Mouse (Mus musculus): ENCODE data around the gene Rbbp6. TPM values are rescaled to one million over a fixed set of nuclear protein-coding genes. Genes with fewer than 3 reads are reported as not detected.

Gene Rbbp6
- polyA plus RNA-seq, 1 experiment from 2014 or later: 40.0 TPM

GRCm38 (mm10) chr7:122969231-122970032 lies 3.9 kb downstream of the Rbbp6 start:
- peak overlapping the region; percentile 90 for H3K27ac ChIP-seq (ENCODE audit: low read depth, low read length)
- H3K4me2 ChIP-seq (replicated peaks; ENCODE audit: low read depth, low read length): peak overlapping the region; percentile 65
- under 1% methylated on average over 61 of the region's 62 CpGs for WGBS
- ATAC-seq (ENCODE audit: low FRiP score, low TSS enrichment): peak; percentile 98
- H3K36me3 ChIP-seq (ENCODE audit: control insufficient read depth, insufficient read depth, low read length): peaks cover 12% of the 10 kb centered on the region
- H3K27me3 ChIP-seq (ENCODE audit: control insufficient read depth, insufficient read depth, low read length): no peaks in the 10 kb centered on the region
- H3K9me3 ChIP-seq (ENCODE audit: control insufficient read depth, low read length): no peaks in the 10 kb centered on the region
- H3K4me3 ChIP-seq (ENCODE audit: low read length): peak overlapping the region; percentile 99
- H3K4me1 ChIP-seq (ENCODE audit: control insufficient read depth, insufficient read depth, low read length): peaks cover 16% of the 10 kb centered on the region
- peak overlapping the region; percentile 100 for H3K9ac ChIP-seq (ENCODE audit: low read depth, low read length)

- Histone ChIP-seq H3K36me3 (ENCODE audit: control insufficient read depth, insufficient read depth, low read length) (peaks cover 12% of the 10 kb centered on the region), H3K4me3 (ENCODE audit: low read length) (peak overlapping the region; percentile 99), H3K27me3 (ENCODE audit: control insufficient read depth, insufficient read depth, low read length) (no peaks in the 10 kb centered on the region), H3K9ac (ENCODE audit: low read depth, low read length) (peak overlapping the region; percentile 100), H3K27ac (ENCODE audit: low read depth, low read length) (peak overlapping the region; percentile 90), H3K4me2 (replicated peaks; ENCODE audit: low read depth, low read length) (peak overlapping the region; percentile 92), H3K9me3 (ENCODE audit: control insufficient read depth, low read length) (no peaks in the 10 kb centered on the region), H3K4me1 (ENCODE audit: control insufficient read depth, insufficient read depth, low read length) (peaks cover 16% of the 10 kb centered on the region)
- WGBS: under 1% methylated on average over 60 of the region's 69 CpGs
- ATAC-seq (ENCODE audit: low FRiP score, low TSS enrichment): peak; percentile 58
Observed at GRCm38 (mm10) chr7:122970119-122970781, 4.8 kb downstream of the Rbbp6 start.

- H3K4me1 ChIP-seq (ENCODE audit: control insufficient read depth, insufficient read depth, low read length): peaks cover 16% of the 10 kb centered on the region
- no peaks in the 10 kb centered on the region for H3K27me3 ChIP-seq (ENCODE audit: control insufficient read depth, insufficient read depth, low read length)
- H3K27ac ChIP-seq (ENCODE audit: low read depth, low read length): no peak overlapping the region; the same call in 1 of the 2 replicates
- no peaks in the 10 kb centered on the region for H3K9me3 ChIP-seq (ENCODE audit: control insufficient read depth, low read length)
- peak overlapping the region; percentile 92 for H3K4me2 ChIP-seq (replicated peaks; ENCODE audit: low read depth, low read length)
- H3K9ac ChIP-seq (ENCODE audit: low read depth, low read length): peak overlapping the region; percentile 100
- H3K4me3 ChIP-seq (ENCODE audit: low read length): peak overlapping the region; percentile 99
- WGBS: under 1% methylated on average over 14 of the region's 14 CpGs
- peaks cover 16% of the 10 kb centered on the region for H3K36me3 ChIP-seq (ENCODE audit: control insufficient read depth, insufficient read depth, low read length)
- no peak for ATAC-seq (ENCODE audit: low FRiP score, low TSS enrichment)
Observed at GRCm38 (mm10) chr7:122970864-122971420, 5.5 kb downstream of the Rbbp6 start.

- Histone ChIP-seq H3K4me3 (ENCODE audit: low read length) (peak overlapping the region; percentile 99), H3K27ac (ENCODE audit: low read depth, low read length) (no peak overlapping the region), H3K27me3 (ENCODE audit: control insufficient read depth, insufficient read depth, low read length) (no peaks in the 10 kb centered on the region), H3K36me3 (ENCODE audit: control insufficient read depth, insufficient read depth, low read length) (peaks cover 26% of the 10 kb centered on the region), H3K4me1 (ENCODE audit: control insufficient read depth, insufficient read depth, low read length) (peaks cover 16% of the 10 kb centered on the region), H3K9me3 (ENCODE audit: control insufficient read depth, low read length) (no peaks in the 10 kb centered on the region), H3K9ac (ENCODE audit: low read depth, low read length) (peak overlapping the region; percentile 100; the same call in 1 of the 2 replicates), H3K4me2 (replicated peaks; ENCODE audit: low read depth, low read length) (peak overlapping the region; percentile 92)
- WGBS: 89% methylated on average over 4 of the region's 4 CpGs
- ATAC-seq (ENCODE audit: low FRiP score, low TSS enrichment): no peak
Observed at GRCm38 (mm10) chr7:122972006-122972689, 6.7 kb downstream of the Rbbp6 start.

- H3K36me3 ChIP-seq (ENCODE audit: control insufficient read depth, insufficient read depth, low read length): peaks cover 45% of the 10 kb centered on the region
Observed at GRCm38 (mm10) chr7:122979514-122979913, 14.0 kb downstream of the Rbbp6 start.

GRCm38 (mm10) chr7:122998189-122998588 lies 32.7 kb downstream of the Rbbp6 start:
- Histone ChIP-seq H3K4me3 (ENCODE audit: low read length) (no peak overlapping the region), H3K9me3 (ENCODE audit: control insufficient read depth, low read length) (no peaks in the 10 kb centered on the region), H3K27ac (ENCODE audit: low read depth, low read length) (no peak overlapping the region), H3K36me3 (ENCODE audit: control insufficient read depth, insufficient read depth, low read length) (peaks cover 92% of the 10 kb centered on the region), H3K27me3 (ENCODE audit: control insufficient read depth, insufficient read depth, low read length) (no peaks in the 10 kb centered on the region), H3K4me1 (ENCODE audit: control insufficient read depth, insufficient read depth, low read length) (no peaks in the 10 kb centered on the region), H3K4me2 (replicated peaks; ENCODE audit: low read depth, low read length) (no peak overlapping the region), H3K9ac (ENCODE audit: low read depth, low read length) (no peak overlapping the region)
- ATAC-seq (ENCODE audit: low FRiP score, low TSS enrichment): no peak
- 77% methylated on average over 3 of the region's 3 CpGs for WGBS

More at GRCm38 (mm10) chr7:122979514-122979913, 14.0 kb downstream of the Rbbp6 start:
- H3K4me1 ChIP-seq (ENCODE audit: control insufficient read depth, insufficient read depth, low read length): no peaks in the 10 kb centered on the region
- no peak overlapping the region for H3K9ac ChIP-seq (ENCODE audit: low read depth, low read length)
- H3K4me2 ChIP-seq (replicated peaks; ENCODE audit: low read depth, low read length): no peak overlapping the region
- H3K9me3 ChIP-seq (ENCODE audit: control insufficient read depth, low read length): no peaks in the 10 kb centered on the region
- WGBS: 73% methylated on average over 1 of the region's 1 CpGs
- H3K4me3 ChIP-seq (ENCODE audit: low read length): no peak overlapping the region
- H3K27ac ChIP-seq (ENCODE audit: low read depth, low read length): no peak overlapping the region
- ATAC-seq (ENCODE audit: low FRiP score, low TSS enrichment): no peak
- no peaks in the 10 kb centered on the region for H3K27me3 ChIP-seq (ENCODE audit: control insufficient read depth, insufficient read depth, low read length)

GRCm38 (mm10) chr7:122999871-123000396 lies 34.4 kb downstream of the Rbbp6 start:
- WGBS: 86% methylated on average over 11 of the region's 11 CpGs
- H3K4me2 ChIP-seq (replicated peaks; ENCODE audit: low read depth, low read length): no peak overlapping the region
- no peak overlapping the region for H3K4me3 ChIP-seq (ENCODE audit: low read length)
- no peak overlapping the region for H3K27ac ChIP-seq (ENCODE audit: low read depth, low read length)
- no peak for ATAC-seq (ENCODE audit: low FRiP score, low TSS enrichment)
- H3K36me3 ChIP-seq (ENCODE audit: control insufficient read depth, insufficient read depth, low read length): peaks cover 94% of the 10 kb centered on the region
- no peaks in the 10 kb centered on the region for H3K27me3 ChIP-seq (ENCODE audit: control insufficient read depth, insufficient read depth, low read length)
- H3K4me1 ChIP-seq (ENCODE audit: control insufficient read depth, insufficient read depth, low read length): no peaks in the 10 kb centered on the region
- no peaks in the 10 kb centered on the region for H3K9me3 ChIP-seq (ENCODE audit: control insufficient read depth, low read length)
- H3K9ac ChIP-seq (ENCODE audit: low read depth, low read length): no peak overlapping the region

- 94% methylated on average over 16 of the region's 16 CpGs for WGBS
- Histone ChIP-seq H3K27me3 (ENCODE audit: control insufficient read depth, insufficient read depth, low read length) (no peaks in the 10 kb centered on the region), H3K36me3 (ENCODE audit: control insufficient read depth, insufficient read depth, low read length) (peaks cover 86% of the 10 kb centered on the region), H3K4me2 (replicated peaks; ENCODE audit: low read depth, low read length) (no peak overlapping the region), H3K27ac (ENCODE audit: low read depth, low read length) (no peak overlapping the region), H3K9me3 (ENCODE audit: control insufficient read depth, low read length) (no peaks in the 10 kb centered on the region), H3K4me3 (ENCODE audit: low read length) (no peak overlapping the region), H3K9ac (ENCODE audit: low read depth, low read length) (no peak overlapping the region), H3K4me1 (ENCODE audit: control insufficient read depth, insufficient read depth, low read length) (no peaks in the 10 kb centered on the region)
- no peak for ATAC-seq (ENCODE audit: low FRiP score, low TSS enrichment)
Observed at GRCm38 (mm10) chr7:123000796-123001195, 35.3 kb downstream of the Rbbp6 start.
